Mouse (Mus musculus): ENCODE results near the gene Cass4.

Cass4 gene

DNA sequence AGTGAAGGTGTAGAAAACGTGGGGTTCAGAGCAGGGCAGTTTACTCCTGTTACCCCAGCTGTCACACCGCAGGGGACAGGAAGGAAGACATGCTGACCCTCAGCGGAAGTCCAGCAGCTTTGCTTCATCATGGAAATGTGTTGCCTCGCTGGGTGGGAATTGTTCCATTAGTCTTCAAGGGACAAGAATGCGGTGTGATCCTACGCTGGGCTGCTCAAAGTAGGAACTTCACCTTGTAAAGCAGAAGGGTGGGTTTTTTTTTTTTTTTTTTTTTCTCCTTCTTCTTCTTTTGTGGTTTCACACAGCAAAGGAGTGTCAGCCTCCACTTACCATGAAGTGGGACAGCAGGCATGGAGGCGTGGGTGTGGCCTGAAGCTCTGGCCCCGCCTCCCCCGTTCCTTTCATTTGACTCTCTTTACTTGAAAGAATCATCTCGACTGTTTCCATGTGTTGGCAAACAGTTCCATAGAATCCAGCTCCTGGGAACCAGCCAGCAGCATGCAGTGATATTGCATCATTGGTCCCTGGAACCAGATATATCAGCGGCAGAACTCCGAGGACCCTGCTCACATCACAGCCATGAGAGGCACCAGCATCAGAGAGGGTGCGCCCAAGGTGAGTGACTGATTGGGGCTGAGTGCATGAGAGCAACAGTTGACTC is at the start of gene Cass4:
Gene Cass4, plus strand, starts transcription at position 404 of the 661 bp plus-strand sequence.
- DNase-seq (ENCODE audit: low read depth) = peak; percentile 88

DNA sequence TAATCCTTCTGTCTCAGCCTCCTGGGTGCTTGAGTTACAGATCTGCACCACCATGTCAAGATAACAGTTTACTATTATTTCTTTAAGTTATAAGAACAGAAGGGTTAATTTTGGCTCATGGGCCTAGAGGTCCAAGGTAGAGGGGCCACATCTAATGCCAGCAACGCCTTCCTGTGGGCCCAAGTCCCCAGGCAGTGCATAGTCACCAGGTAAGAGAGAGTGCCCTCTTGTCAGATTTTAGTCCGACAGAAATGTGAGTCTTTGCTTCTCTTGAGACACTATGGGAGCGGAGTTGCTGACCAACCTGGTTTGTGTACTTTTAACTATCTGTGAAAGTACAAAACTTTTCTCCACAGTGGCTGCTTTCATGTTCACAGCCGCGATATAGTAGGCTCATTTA is 48.9 kb upstream of the Cass4 start:
- DNase-seq (ENCODE audit: low read depth) = no peak

DNA sequence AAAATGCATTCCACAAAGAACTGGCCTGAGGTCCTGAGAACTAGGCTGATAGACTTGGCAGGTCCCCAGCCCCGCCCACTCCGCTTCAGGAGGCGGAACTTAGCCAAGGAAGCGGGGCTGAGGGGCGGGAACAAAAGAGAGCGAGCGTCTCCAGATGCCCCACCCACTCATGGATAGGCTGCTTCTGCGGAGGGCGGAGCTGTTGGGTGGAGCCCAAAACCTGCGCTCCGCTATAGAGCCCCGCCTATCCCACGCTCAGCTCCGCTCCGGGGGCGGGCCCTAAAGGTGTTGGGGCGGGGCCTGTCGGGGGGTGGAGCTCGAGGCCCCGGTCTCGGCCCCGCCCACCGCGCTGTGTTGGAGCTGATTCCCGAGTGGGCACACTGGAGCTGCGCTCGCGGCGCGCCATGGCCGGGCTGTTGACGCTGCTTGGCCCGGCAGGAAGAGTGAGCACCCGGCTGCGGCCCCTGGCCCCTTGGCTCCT is 48.3 kb upstream of the Cass4 start, which contains the start of gene Fam210b:
Gene Fam210b, plus strand, starts transcription at position 308 of the 481 bp plus-strand sequence.
- DNase-seq (ENCODE audit: low read depth) = peak; percentile 99

DNA sequence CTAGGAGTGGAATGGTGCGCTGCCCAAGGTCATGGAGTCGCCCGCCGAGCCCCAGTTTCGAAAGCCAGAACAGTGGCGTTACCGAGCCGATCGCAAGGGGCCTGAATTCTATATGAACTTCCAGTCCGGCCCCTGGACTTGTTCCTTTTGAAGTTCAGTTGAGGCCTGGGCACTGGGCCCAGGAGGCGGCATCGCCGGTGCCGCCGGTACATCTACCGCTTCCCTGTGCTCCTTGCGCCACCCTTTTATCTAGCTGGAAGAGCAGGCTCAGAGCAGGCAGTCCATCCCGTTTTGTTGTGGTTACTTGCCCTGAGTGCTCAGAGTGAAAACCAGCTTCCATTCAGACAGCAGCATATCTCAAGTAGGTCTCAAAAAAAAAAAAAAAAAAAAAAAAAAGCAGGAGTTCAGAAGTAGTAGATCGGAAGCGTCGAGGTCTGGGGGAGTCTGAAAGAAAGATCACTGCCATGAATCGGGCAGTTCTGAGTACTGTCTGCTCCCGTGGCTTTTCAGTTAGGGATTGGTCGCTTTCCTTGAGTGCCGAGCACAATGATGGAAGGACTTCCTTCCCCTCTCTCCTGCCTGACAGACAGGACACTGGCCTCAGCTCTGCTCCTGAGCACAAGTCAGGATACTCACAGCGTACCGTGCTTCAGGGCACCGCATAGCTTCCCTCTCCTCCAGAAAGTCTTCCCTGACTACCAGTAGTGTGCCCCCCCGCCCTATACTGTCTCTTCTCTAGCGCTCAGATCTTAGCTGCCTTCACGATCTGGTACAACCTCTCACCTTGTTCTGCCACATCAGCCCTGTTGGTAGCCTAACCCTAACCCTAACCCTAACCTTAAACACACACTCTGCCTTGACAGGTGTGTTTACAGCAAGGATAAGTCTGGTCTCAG is 47.3 kb upstream of the Cass4 start:
- peak; percentile 47 for DNase-seq (ENCODE audit: low read depth)

DNA sequence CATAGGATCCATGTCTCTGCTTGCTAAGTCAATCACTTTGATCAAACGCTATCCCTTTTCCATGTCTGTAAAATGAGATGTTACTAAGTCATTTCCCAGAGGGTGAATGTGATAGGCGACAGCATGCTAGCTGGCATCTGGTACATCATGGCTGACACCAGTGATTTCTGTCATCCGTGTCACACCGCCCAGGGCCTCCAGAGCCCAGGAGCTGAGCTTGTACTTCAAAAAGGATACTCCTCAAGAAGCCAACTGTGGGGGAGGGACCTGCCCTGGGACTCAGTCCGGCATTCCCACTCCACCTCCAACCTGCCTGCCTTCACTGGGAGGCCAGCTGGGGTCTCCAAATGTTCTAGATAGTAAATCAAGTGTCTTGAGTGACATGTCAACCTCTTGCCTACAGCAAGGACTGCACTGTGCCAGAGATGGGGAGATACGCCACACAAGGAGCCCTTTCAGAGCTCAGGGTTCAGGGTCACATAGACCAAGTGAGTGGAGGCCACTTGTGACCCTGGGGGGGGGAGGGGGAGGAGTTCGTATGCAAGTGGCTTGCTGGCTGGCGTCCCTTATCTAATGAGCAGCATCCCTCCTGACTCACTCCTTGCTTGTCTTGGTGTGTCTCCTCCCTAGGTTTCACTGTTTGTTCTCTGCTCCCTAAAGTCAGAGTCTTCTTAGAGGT is 46.5 kb upstream of the Cass4 start:
- DNase-seq (ENCODE audit: low read depth) = peak; percentile 14

DNA sequence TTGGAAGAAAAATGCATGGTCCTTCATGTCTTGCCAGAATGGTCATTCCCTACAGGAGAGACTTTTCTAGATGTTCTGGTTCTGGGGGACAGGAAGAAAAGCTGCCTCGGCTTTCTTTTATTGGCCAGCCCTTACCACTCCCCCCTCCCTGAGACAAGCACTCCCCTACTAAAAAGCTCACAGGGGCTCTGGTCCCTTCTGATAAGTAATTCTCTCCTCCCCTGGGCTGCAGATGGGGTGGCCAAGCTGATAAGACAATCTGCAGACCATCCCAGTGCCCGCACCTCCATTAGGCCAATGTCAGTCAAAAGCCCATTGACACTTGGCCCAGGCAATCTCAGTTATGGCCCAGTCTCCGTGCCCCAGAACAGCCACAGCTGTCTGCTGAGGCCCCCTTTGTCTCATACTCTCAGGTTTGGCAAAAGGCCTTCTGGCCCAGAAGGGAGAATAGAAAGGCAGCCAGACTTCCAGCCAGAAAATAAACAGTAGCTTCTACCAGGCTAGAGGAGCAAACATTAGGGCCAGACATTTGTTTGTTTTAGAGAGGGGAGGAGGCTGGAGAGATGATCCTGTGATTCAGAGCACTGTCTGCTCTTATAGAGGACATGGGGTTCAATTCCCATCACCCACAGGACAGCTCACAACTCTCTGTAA is 45.2 kb upstream of the Cass4 start:
- DNase-seq (ENCODE audit: low read depth) = no peak

DNA sequence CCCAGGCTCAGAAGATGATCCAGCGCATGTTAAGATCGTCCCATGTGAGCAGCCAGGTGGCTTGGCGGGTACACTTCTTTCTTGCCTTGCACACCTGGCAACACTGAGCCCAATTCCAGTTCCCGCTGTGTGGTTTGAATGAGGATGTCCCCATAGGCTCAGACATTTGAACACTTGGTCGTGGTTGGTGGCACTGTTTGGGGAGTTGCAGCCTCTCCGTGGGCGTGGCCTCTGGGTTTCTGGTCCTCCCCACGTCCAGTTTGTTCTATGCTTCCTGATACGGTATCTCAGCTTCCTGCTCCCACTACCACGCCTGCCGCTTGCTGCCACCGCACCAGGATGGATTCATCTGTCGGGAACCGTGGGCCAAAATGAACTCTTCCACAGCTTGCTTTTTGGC is 43.8 kb upstream of the Cass4 start:
- no peak for DNase-seq (ENCODE audit: low read depth)

DNA sequence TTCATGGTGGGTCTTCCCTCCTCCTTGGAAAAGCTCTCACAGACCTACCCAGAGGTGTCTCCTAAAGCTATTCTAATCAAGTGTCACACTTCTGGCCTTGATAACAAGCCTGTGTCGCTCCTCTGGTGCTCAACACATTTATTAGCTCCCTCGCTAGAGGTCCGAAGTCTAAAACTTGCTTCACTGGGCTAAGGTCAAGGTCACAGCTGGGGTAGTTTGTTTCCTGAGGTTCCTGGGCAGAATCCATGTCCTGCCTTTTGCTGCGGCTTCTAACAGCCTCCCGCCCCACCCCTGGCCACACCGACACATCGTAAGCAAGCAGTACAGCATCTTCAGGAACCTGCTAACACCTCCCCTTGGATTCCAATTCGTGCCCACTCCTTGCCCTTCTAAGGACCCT is 42.8 kb upstream of the Cass4 start:
- no peak for DNase-seq (ENCODE audit: low read depth)

DNA sequence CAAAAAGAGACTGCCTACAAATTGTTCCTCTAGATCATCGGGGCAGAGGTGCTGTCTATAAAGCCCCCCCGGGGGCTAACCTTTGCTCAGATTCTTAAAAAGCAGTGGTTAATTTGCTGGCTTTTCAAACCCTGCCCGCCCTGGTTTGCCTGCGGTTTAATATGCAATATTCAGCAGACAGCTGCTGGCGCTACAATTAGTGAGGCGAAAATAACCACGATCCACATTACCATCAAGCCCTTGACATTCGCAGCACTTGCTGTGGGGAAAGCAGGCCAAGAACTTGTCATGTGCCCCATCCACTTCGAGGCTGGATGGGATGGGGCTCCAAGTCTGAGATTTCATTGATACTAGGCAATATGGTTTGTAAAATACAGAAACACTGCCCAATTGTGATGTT is 40.4 kb upstream of the Cass4 start:
- DNase-seq (ENCODE audit: low read depth) = no peak

DNA sequence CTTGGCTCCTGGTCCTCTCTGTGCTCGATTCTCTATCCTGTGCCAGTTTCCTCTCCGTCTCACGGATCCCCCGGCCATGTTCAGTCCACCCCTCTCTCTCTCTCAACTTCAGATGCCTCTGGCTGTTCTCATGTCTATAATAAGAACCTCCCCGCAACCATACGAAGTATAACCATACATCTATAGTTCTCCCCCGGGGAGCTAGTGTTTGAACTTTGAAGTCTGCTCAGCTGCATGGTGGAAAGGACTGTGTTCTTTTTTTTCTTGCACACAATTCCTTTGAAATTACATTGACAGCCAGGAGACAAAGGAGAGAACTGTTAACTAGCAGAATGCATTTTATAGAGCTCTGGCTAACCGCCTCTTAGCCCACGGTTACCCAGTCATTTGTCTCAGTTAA is 38.8 kb upstream of the Cass4 start:
- no peak for DNase-seq (ENCODE audit: low read depth)

DNA sequence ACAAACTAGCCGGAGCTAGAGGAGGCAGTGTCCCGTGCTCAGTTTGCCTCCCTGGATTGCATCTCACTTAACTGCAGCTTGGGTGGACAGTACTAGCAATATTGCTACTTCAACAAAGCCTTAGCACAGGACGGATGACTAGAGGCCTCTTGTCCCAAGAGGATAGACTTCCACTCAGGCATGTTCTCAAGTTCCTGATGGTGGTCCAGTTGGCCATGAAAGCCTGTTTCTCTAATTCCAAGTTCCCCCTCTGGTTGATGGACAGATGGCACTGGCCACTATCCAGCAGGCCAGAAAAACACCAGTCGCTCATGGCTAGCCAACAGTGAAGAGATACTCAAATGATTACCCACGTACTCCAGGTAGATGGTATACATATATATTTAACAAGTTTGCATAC is 37.8 kb upstream of the Cass4 start:
- DNase-seq (ENCODE audit: low read depth) = no peak

DNA sequence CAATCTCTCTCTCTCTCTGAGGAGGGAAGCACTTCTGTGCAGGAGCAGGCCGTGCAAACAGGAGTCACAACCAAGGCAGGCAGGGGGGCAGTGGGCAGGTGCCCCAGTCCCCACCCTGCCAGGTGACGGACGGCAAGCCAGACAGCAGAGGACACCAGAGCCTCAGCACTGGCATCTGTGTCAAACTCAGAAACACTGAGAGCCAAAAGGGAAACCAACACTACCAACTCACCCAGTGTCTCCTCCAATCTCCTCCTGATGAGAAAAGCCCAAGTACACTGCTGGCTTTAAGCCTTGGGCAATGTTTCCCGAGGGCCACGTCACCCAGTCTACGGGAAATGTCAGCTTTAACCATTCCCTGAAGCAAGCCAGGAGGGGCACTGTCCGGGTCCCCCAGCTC is 30.4 kb upstream of the Cass4 start:
- no peak for DNase-seq (ENCODE audit: low read depth)

DNA sequence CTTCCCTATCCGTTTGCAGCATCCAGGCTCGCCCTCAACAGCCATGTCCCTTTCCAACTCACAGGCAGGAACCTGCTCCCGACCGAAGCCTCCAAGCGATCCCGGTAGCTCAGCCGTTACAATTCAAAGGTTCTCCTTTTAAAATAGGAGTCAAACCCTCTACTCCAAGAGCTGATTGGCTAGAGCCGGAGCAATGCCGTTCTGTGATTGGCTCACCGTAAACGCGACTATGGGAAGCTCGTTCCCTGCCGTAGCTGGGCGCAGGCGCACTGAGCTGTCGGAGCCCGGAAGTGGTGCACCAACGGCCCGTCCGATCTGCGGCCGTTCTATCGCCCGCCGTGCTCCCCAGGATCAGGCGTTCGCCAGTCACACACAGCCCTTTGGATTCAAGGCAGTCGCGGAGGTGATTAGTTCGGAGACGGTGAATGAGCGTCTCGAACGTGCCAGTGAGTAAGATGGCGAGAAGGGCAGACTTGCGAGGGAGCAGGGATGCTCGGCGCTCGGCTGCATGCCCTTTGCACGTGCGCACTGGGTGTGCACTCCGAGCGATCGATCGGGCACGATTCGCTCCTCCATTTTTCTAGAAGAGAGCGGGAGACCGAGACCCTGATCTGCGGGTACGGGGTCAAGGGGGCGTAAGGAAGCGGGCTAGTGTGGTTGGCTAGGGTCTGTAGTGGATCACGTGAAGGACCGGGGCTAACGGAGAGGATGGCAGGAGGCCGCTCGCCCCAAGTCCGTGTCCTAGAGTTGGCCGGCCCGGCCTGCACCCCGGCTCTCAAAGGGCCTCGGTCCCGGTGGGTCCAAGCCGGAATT is 23.0 kb upstream of the Cass4 start, which contains the start of the genes Aurka and Cstf1:
Gene Aurka, minus strand, starts transcription at position 125 of the 813 bp plus-strand sequence.
Gene Cstf1, plus strand, starts transcription at position 271 of the 813 bp plus-strand sequence.
- peak; percentile 98 for DNase-seq (ENCODE audit: low read depth)

DNA sequence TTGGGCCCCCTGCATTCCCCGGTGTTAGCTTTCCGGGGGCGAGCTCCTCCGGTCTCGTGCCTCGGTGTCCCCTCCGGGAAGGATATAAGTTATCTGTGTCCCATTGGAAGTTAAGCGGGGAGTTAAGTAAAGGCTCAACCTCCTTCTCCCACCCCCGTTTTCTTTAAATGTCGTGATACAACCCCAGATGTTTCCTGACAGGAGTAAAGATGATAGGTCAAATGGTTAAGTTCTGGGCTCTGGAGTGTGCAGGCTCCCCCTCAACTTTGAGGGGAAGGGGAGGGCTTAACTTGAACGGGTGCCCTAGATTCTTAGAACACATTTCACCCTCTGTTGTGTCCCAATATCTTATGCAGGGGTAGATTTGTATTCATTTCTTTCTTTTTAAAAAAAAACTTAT is 22.3 kb upstream of the Cass4 start:
- DNase-seq (ENCODE audit: low read depth) = no peak

DNA sequence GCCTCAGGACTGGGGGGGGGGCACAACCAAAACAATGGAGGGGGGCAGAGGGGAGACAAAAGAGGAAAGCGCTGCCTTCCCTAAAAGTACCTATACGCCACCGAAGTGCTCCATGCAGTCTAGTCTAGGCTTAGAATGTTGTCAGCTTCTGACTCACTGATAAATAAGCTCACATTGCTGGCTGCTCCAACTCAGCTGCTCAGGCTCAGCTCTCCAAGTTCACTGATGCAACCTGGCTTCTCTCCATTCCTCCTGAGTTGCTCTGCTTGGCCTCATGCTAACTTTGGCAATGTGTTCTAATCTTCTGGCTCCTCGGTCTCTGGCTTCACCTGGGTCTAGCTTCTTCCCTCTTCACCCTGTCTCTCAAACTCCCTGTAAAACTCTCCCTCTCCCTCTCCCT is 17.0 kb upstream of the Cass4 start:
- no peak for DNase-seq (ENCODE audit: low read depth)

DNA sequence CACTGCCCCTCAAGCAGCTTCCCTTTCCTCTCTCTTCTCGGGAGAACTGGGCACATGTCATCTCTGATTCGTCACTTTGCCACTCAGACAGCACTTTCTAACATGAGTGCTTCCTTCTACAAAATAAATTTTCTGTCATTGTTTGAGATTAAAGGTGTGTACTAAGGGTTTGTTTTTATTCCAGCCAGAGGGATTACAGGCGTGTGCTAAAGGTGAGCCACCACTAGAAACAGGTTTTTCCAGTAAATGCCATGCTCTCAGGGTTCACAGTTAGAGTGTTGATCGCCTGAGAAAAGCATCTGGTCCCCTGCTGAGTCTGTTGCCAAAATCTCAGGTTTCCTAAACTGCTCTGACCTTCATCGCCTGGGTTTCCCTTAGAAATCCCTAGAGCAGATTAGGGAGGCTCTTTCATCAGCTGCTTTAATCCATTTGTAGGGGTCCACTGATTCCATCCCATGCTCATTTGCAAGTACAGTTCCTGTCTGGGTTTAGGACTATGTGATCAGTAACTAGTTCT is 16.5 kb upstream of the Cass4 start:
- DNase-seq (ENCODE audit: low read depth) = no peak

DNA sequence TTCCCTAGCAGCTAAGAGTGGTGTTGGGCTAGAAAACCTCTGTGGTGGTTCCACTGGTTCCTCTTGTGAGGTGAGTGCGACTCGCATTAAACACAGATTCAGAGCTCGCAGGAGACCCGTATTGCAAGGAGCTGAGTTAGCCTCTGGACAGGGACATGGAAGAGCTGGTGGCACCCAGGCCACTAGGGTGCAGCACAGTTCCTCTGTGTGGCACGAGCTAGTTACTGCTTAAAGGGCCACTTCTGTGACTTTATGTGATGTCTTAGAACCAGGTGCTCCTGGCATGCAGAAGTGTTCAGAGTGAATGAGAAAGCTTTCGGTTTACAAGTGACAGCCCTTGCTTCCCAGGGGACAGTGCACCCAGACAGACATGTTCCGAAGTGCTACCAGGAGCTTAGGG is 15.3 kb upstream of the Cass4 start:
- peak; percentile 83 for DNase-seq (ENCODE audit: low read depth)

DNA sequence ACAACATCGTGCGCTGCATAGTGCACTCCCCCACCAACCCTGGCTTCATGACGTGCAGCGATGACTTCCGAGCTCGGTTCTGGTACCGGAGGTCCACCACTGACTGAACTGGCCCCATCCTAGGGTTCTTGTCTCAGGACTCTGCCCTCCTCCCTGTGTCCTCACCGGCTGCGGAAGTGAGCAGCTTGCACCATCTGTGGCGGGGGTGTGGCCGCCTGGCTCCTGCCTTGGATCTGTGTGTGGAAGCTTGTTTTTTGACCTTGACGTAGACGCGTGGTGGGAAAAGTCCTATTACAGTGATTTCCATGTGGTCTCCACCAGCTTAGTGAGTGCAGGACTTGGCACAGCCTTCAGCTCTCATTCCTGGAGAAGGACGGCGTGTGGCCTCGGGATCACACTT is 13.1 kb upstream of the Cass4 start:
- DNase-seq (ENCODE audit: low read depth) = no peak

DNA sequence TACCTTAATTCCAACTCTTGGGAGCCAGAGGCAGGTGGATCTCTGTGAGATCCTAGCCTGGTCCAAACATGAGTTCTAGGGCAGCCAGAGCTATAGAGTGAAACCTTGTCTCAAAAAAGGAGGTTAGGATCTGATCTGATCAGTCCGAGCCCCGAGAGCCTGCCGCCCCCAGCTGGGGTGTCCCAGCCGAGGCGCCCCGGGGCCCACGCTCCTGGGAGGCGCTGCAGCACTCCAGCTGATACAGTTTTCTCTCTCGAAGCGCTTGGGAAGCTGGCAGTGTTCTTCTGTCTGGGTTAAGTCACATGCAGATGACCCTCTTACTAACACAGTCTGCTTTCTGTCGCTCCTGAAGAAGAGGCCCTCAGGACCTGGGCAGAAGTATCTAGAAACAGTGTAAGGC is 12.3 kb upstream of the Cass4 start:
- no peak for DNase-seq (ENCODE audit: low read depth)

DNA sequence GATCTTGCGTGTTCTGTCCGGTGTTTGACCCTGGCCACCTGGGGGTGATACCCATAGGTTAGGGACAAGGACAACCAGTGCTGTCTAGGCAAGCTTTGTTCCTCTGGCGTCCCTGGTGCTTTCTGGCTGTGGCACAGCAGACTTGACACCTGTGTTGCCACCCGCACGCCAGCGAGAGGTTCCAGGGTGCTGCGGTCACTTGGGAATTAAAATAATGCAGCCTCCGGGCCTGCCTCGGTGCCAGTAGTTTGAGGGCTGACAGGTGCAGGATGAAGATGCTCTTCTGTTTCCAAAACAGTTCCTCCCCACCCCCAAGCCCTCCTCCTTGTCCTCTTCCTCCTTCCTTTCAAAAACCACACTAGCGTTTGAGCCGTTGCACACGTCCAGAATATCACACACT is 11.7 kb upstream of the Cass4 start:
- DNase-seq (ENCODE audit: low read depth) = no peak

DNA sequence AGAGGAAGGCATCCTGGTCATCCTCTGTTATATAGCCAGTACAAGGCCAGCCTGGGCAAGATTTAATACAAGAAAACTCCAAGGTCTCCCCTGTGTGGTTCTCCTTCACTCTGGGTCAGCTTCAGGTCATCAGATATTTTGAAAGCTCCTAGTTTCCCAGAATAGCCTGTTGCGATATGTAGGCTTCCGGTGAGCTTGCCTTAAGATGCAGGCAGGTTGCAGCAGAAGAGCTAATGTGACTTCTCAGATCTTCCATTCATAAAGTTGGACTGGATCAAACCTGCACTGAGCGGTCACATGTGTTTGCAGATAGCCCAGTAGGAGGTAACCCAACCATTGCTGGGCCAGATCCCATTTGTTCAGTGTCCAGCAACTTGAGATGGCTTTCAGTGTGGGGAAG is 8.9 kb upstream of the Cass4 start:
- DNase-seq (ENCODE audit: low read depth) = no peak

Data from induced T-regulatory cell, adult 2 months (primary cell).